Mouse (Mus musculus): ENCODE measurements around the gene Trpc7.

The Trpc7 gene

GRCm38 (mm10) chr13:56790683-56791082 is 105.1 kb downstream of the Trpc7 start:
- no peak for DNase-seq (ENCODE audit: low spot score in 2 of 2)

GRCm38 (mm10) chr13:56782621-56783020 is 113.2 kb downstream of the Trpc7 start:
- no peak for DNase-seq (ENCODE audit: low spot score in 2 of 2)

GRCm38 (mm10) chr13:56781697-56782096 is 114.1 kb downstream of the Trpc7 start:
- no peak for DNase-seq (ENCODE audit: low spot score in 2 of 2)

- DNase-seq (ENCODE audit: low spot score in 2 of 2), result no peak
Observed at GRCm38 (mm10) chr13:56780746-56781469, 114.9 kb downstream of the Trpc7 start.

- DNase-seq (ENCODE audit: low spot score in 2 of 2), result no peak
Observed at GRCm38 (mm10) chr13:56774304-56774703, 121.5 kb downstream of the Trpc7 start.

- DNase-seq (ENCODE audit: low spot score in 2 of 2), result no peak
Observed at GRCm38 (mm10) chr13:56773262-56773870, 122.4 kb downstream of the Trpc7 start.

GRCm38 (mm10) chr13:56772592-56772991 is 123.2 kb downstream of the Trpc7 start:
- no peak for DNase-seq (ENCODE audit: low spot score in 2 of 2)

- DNase-seq (ENCODE audit: low spot score in 2 of 2), result no peak
Observed at GRCm38 (mm10) chr13:56770786-56771185, 125.0 kb downstream of the Trpc7 start.

GRCm38 (mm10) chr13:56770136-56770578 is 125.6 kb downstream of the Trpc7 start:
- DNase-seq (ENCODE audit: low spot score in 2 of 2), result no peak

- no peak for DNase-seq (ENCODE audit: low spot score in 2 of 2)
Observed at GRCm38 (mm10) chr13:56769431-56769830, 126.4 kb downstream of the Trpc7 start.

GRCm38 (mm10) chr13:56766211-56766610 is 129.6 kb downstream of the Trpc7 start:
- DNase-seq (ENCODE audit: low spot score in 2 of 2), result no peak

- DNase-seq (ENCODE audit: low spot score in 2 of 2), result no peak
Observed at GRCm38 (mm10) chr13:56765284-56766032, 130.3 kb downstream of the Trpc7 start.

GRCm38 (mm10) chr13:56762446-56763229 is 133.2 kb downstream of the Trpc7 start:
- no peak for DNase-seq (ENCODE audit: low spot score in 2 of 2)

- peak in 1 of 2 experiments; percentile 67 for DNase-seq (ENCODE audit: low spot score in 2 of 2)
Observed at GRCm38 (mm10) chr13:56758492-56758891, 137.3 kb downstream of the Trpc7 start.

- no peak for DNase-seq (ENCODE audit: low spot score in 2 of 2)
Observed at GRCm38 (mm10) chr13:56757201-56757600, 138.6 kb downstream of the Trpc7 start.

- DNase-seq (ENCODE audit: low spot score in 2 of 2), result no peak
Observed at GRCm38 (mm10) chr13:56755871-56756270, 139.9 kb downstream of the Trpc7 start.

- no peak for DNase-seq (ENCODE audit: low spot score in 2 of 2)
Observed at GRCm38 (mm10) chr13:56753192-56753951, 142.4 kb downstream of the Trpc7 start, which contains the start of gene Gm45623. Gene Gm45623 (minus strand): TSS chr13:56753827.

GRCm38 (mm10) chr13:56752474-56753191 is 143.2 kb downstream of the Trpc7 start:
- no peak for DNase-seq (ENCODE audit: low spot score in 2 of 2)

GRCm38 (mm10) chr13:56751774-56752173 is 144.0 kb downstream of the Trpc7 start:
- no peak for DNase-seq (ENCODE audit: low spot score in 2 of 2)

- no peak for DNase-seq (ENCODE audit: low spot score in 2 of 2)
Observed at GRCm38 (mm10) chr13:56749377-56749776, 146.4 kb downstream of the Trpc7 start.
